Mouse (Mus musculus) common myeloid progenitor, adult 5-6 weeks (primary cell): Measurements from ENCODE around the gene Arhgdia. TPM values are rescaled to one million over a fixed set of nuclear protein-coding genes. Genes with fewer than 3 reads are reported as not detected.
A peak's percentile ranks its signal among the peaks of the same experiment; 100 is the strongest.
"Not testable (repeated sequence)": the region's sequence is repeated elsewhere in the genome, so short reads cannot be mapped to it uniquely, and the experiment has no call there.

Experiments
- ATAC-seq: replicated peaks from 2 replicates; pipeline ENCODE4 v1.8.0; 2016; ENCODE audit warnings: low read depth, mild to moderate bottlenecking, moderate TSS enrichment, inconsistent platforms; ENCODE audit not compliant: poor library complexity, severe bottlenecking
- total RNA-seq: library from RNA; stranded (forward); fragments of 200-1000, 187-1606 nt; gene quantifications from 2 replicates; pipeline ENCODE4 v1.2.3, GENCODE M21; 2017

The Arhgdia gene
- total RNA-seq, 1 experiment from 2014 or later: 170 TPM

DNA sequence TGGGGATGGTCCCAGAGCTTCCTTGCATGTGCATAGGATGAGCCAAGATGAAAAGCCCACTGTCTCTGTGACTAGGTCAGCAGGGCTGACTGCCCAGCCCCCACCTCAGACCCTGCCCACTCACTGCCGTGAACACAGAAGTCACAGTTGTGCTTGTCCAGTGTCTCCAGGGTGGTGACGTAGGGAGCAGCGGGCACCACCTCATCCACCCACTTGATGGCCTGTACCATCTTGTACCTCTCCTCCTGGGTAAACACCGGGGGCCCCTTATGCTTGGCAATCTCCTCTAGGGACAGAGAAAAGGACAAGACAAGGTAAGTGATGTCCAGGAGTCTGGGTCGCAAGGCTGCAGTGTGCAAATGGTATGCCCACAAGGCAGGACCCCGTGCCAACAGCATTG, 33.7 kb upstream of the Arhgdia start:
- ATAC-seq: no peak

- ATAC-seq: no peak
Observed at GRCm38 (mm10) chr11:120613976-120614375, 32.6 kb upstream of the Arhgdia start.

GRCm38 (mm10) chr11:120613481-120613972, 32.1 kb upstream of the Arhgdia start:
- no peak for ATAC-seq

DNA sequence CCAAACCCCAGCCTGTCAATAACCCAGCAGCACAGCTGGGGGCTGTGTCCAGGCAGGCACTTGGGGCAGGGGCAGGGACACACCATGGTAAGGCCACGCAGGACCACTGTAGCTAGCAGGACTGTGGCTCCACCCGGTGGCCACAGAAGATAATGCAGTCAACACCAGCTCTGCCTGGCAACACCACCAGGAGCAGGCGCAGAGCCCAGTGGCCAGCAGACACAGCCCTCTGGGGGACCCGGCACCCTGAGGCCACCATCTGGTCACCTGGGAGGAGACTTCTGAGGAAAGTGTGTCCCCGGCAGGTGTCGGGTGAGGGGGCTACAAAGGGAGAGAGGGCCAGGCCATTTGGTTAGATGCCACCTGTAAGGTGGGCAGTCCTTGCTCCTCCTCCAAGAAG, 31.3 kb upstream of the Arhgdia start:
- ATAC-seq: peak; percentile 73

- no peak for ATAC-seq
Observed at GRCm38 (mm10) chr11:120610477-120611046, 29.1 kb upstream of the Arhgdia start.

DNA sequence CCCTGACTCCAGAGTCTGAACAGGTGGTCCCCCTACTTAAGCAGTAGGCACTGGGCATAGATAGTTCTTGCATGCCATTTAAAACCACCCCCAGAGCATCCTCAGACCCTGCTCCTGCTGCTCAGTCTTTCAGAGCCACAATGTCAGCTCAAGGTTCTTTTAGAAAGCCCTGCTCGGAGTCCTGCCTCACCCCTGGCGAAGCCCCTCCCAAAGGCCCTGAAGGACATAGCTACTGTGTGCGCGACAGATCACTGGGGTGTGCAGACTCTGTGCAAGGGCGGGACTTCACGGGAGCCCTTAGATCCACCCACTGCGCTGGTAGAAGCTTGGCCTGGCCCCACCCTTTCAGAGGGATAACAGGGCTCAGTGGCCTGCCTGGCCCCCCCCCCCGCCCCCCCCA, 27.8 kb upstream of the Arhgdia start:
- ATAC-seq: no peak

DNA sequence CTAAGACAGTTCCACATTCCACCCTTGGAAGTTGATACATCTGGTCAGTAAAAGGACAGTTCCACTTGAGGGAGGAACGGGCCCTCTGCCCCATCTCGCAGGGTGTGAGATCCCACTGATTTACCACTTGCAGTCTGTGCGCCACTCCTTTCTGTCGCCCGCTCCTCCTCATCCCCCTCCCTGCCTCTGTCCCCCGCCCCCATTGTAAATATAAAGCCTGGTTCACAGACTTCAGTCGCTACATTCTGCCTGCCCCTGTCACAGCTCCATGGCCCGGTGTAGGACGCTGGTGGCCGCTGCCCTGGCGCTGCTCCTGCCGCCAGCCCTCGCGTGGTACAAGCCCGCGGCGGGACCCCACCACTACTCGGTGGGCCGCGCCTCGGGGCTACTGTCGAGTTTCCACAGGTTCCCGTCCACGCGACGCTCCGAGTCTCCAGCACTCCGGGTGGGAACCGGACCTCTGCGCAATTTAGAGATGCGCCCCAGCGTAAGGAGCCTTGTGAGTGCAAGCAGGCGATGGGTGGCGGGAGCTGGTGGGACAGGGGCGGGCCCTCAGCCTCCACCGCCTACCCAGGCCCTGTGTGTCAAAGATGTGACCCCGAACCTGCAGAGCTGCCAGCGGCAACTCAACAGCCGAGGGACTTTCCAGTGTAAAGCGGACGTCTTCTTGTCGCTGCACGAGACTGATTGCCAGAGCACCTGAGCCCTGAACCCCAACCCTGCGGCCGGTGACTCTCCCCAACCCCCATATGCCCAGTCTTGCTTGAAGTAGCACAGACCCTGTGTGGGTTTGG, 27.0 kb upstream of the Arhgdia start, which contains the start of gene Npb:
Gene Npb (plus strand): TSS at position 237 of the 794 bp plus-strand sequence.
- no peak for ATAC-seq

GRCm38 (mm10) chr11:120606764-120607163, 25.3 kb upstream of the Arhgdia start:
- no peak for ATAC-seq

- ATAC-seq: no peak
Observed at GRCm38 (mm10) chr11:120605667-120606066, 24.2 kb upstream of the Arhgdia start.

GRCm38 (mm10) chr11:120603545-120603944, 22.1 kb upstream of the Arhgdia start:
- no peak for ATAC-seq

- no peak for ATAC-seq
Observed at GRCm38 (mm10) chr11:120600716-120601115, 19.3 kb upstream of the Arhgdia start.

DNA sequence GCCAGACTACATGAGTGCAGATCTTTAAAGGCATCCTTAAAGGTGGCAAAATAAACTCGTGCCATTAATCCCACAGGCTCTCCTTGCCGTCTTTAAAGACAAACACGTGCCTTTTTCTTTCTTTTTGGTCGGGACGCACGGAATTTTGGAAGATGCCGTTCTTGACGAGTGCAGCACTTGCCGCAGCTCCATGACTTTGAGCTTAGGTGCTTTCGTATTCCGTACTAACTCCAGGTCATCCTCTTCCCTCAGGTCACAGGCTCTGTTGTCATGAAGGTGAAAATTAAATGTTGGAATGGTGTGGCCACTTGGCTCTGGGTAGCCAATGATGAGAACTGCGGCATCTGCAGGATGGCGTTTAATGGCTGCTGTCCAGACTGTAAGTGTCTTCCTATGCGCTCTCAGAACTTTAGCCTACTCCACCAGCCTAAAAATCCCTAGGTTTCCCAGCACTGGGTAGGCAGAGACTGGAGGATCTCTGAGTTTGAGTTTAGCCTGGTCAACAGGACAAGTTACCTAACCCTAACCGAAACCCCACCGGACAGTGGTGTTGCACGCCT, 17.6 kb upstream of the Arhgdia start:
- ATAC-seq: no peak

- peak; percentile 93 for ATAC-seq
Observed at GRCm38 (mm10) chr11:120598283-120598989, 17.0 kb upstream of the Arhgdia start, which contains the start of the genes Alyref and Anapc11. Gene Alyref, minus strand, starts transcription at chr11:120598365. Gene Anapc11, plus strand, starts transcription at chr11:120598421.

DNA sequence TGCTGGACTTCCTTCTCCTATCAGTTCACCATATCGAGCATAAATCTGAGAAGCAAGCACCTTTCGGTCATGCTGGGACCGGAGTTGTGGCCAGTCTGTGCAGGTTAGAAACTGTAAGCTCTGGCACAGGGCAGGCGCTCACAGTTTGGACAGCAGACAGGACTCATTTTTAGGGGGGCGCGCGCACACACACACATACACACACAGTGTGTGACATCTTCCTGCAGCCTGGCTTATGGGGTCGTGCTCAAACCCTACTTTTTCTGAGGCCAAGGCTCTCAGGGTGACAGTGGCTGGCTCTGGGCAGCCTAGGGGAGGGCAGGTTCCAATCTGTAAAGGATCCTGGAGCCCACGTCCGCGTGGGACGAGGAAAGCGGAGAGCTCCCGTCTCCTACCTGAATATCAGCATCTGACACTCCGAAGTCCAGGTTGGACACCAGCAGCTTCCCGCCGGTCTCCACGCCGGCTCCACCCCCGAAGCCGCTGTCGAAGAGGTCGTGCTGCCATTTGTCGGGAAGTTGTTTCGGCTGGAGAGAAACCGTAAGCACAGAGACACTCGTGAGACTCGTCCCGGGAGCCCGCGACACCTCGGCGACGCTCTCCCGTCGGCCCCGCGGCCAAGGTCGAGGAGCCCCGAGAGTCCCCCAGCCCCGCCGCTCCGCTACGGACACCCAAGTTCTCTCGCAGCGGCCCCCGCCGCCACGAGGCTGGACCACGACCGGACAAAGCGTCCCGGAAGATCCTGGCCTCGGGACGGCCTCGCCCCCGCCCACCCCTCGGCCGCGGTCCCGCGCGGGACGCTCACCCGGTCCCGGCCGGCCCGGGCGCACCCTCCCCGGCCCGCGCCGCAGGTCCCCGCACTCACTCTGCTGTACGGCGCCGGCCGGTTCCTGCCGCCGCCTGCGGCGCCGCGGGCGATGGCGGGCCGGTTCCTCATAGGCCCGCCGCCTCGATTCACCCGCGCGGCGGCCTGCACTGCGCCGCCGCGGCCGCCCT, 16.1 kb upstream of the Arhgdia start:
- no peak for ATAC-seq

GRCm38 (mm10) chr11:120588531-120588930, 7.1 kb upstream of the Arhgdia start:
- ATAC-seq: peak; percentile 67

GRCm38 (mm10) chr11:120583937-120584336, 2.5 kb upstream of the Arhgdia start:
- ATAC-seq: no peak

DNA sequence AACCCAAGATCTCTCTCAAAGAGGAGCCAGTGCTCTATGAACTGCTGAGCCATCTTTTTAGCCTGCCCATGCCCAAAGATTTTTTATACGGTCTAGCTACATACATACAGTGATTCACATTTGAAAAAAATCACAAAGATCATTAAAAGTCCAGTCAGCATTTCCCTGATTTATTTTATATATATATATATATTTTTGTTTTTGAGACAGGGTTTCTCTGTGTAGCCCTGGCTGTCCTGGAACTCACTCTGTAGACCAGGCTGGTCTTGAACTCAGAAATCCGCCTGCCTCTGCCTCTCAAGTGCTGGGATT, 1.5 kb upstream of the Arhgdia start:
- not testable (repeated sequence) for ATAC-seq

DNA sequence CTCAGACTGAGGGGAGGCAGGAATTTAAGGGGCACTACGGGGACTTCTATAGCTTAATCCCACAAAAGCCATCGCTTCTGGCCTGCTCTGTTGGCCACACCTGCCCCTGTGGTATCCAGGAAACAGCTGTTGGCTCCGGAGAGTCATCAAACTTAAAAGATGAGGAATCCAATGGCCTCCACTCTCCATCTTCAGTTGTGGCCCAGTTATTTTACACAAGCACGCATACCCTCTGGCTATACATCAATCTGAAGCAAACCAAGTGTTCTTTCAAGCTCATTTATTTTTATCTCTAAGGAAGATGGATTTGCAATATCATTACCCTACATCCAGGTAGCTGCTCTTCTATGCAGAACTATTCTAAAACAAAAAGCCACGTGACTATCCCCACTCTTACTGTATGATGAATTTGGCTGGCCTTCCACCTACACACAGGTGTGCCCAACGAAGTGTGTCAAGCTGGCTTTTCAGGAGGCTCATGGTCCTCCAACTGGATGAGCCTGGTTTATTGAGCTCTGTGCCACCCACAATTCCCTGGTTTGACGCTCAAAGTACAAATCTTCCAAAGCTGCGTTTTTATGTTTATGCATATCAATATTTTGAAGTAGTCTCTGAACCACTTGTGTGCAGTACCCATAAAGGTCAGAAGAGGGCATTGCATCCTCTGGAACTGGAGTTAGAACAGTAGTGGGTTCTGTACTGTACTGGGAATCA, 1.0 kb upstream of the Arhgdia start:
- no peak for ATAC-seq

GRCm38 (mm10) chr11:120580871-120581331, 523 bp downstream of the Arhgdia start:
- ATAC-seq: no peak
